Mouse (Mus musculus): ENCODE measurements at regions not wholly inside any gene's neighbourhood (a gene's known extent, or its start where the extent isn't known, plus 50 kb on each side); places are given as distances from the start of the nearest gene placed in this dataset. TPM values are rescaled to one million over a fixed set of nuclear protein-coding genes. Genes with fewer than 3 reads are reported as not detected.

DNA sequence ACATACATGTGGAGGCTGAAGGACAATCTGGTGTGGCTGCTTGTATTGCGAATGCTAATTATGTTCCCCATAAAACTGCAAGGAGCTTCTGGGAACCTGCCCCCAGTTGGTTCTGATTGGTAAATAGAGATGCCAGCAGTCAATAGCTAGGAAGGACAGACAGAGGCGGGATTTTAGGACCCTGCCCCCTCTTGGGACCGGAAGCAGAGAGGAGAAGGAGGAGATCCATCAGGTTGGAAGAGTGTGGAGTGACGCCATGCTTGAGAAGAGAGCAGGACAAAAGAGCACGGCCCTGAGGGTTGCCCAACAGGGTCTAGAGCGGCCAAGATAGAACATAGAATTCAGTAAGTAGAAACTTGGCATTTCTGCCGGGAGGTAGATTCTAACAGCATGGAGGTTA lies 50.4 kb upstream of the Zfp64 start:
- Histone ChIP-seq H3K9ac (ENCODE audit: low read depth, low read length) (no peak overlapping the region), H3K9me3 (ENCODE audit: control insufficient read depth) (no peaks in the 10 kb centered on the region), H3K36me3 (ENCODE audit: control insufficient read depth, insufficient read depth) (no peaks in the 10 kb centered on the region), H3K27ac (ENCODE audit: low read depth, low read length) (no peak overlapping the region), H3K27me3 (replicated peaks; ENCODE audit: control insufficient read depth, insufficient read depth, low read length) (no peaks in the 10 kb centered on the region), H3K4me1 (replicated peaks; ENCODE audit: control insufficient read depth, insufficient read depth, low read length) (no peaks in the 10 kb centered on the region), H3K4me3 (ENCODE audit: low read depth, low read length) (no peak overlapping the region), H3K4me2 (replicated peaks; ENCODE audit: low read depth) (no peak overlapping the region)
- no peak for ATAC-seq
- no peak for TF ChIP-seq CTCF (IDR thresholded peaks at IDR 0.05; ENCODE audit: low read depth)
- 96% methylated on average over 7 of the region's 7 CpGs for WGBS

Small RNA genes in the stretch of these regions (microRNA-seq; reads per million reads assigned to microRNA genes)
- gene Gm26469, result not detected

All from intestine, postnatal 0 days (tissue).